Mouse (Mus musculus): ENCODE results near the gene Fubp1. TPM values are rescaled to one million over a fixed set of nuclear protein-coding genes. Genes with fewer than 3 reads are reported as not detected.

Gene Fubp1
- total and polyA plus RNA-seq, 3 experiments = 214 to 333 (median 224) TPM

GRCm38 (mm10) chr3:152201181-152201580, 9.0 kb upstream of the Fubp1 start:
- TF ChIP-seq ZNF384 (IDR thresholded peaks at IDR 0.05; ENCODE audit: low read depth, low read length) = no peak
- Histone ChIP-seq H3K27me3 (replicated peaks) (no peaks in the 10 kb centered on the region), H3K79me2 (replicated peaks; ENCODE audit: control insufficient read depth, extremely low read depth, insufficient read depth, poor library complexity, severe bottlenecking) (no peaks in the 10 kb centered on the region), H3K4me2 (ENCODE audit: insufficient read depth, low read depth, poor library complexity, severe bottlenecking) (no peak overlapping the region), H3K9ac (ENCODE audit: insufficient read depth, low read depth) (no peak overlapping the region), H3K27ac (ENCODE audit: insufficient read depth, low read depth) (no peak overlapping the region), H3K9me3 (replicated peaks; ENCODE audit: low read length) (no peaks in the 10 kb centered on the region), H3K4me3 (replicated peaks in 1 of 3; ENCODE audit: low read depth in 2 of 3, low read length in 2 of 3, poor library complexity in 1 of 3) (no peak overlapping the region), H3K36me3 (replicated peaks in 1 of 2; ENCODE audit: control insufficient read depth in 1 of 2, insufficient read depth in 1 of 2, low read length in 1 of 2) (peaks cover 0 to 2% of the 10 kb centered on the region in 2 experiments), H3K4me1 (ENCODE audit: control insufficient read depth in 1 of 2, insufficient read depth in 2 of 2) (peaks cover 4 to 8% of the 10 kb centered on the region in 2 experiments; a peak in 3 of 4 replicates)
- no peak for DNase-seq (ENCODE audit: extremely low read depth)
- in situ Hi-C loops (cut with MboI; ENCODE audit: low pct_ligation_motif_present, low pct_unique_long_range_greater_than_20kb, low sequenced_read_pairs) (no loop called here), dilution Hi-C loops (cut with MboI; ENCODE audit: extremely low pct_ligation_motif_present, extremely low pct_unique_long_range_greater_than_20kb, low sequenced_read_pairs) (no loop called here)

GRCm38 (mm10) chr3:152201651-152202050, 8.6 kb upstream of the Fubp1 start:
- H3K4me3 ChIP-seq (replicated peaks in 1 of 3; ENCODE audit: low read depth in 2 of 3, low read length in 2 of 3, poor library complexity in 1 of 3) = no peak overlapping the region
- H3K36me3 ChIP-seq (replicated peaks in 1 of 2; ENCODE audit: control insufficient read depth in 1 of 2, insufficient read depth in 1 of 2, low read length in 1 of 2) = peaks cover 0 to 5% of the 10 kb centered on the region in 2 experiments
- H3K9me3 ChIP-seq (replicated peaks; ENCODE audit: low read length) = no peaks in the 10 kb centered on the region
- no peak overlapping the region for H3K27ac ChIP-seq (ENCODE audit: insufficient read depth, low read depth)
- dilution Hi-C loops (cut with MboI; ENCODE audit: extremely low pct_ligation_motif_present, extremely low pct_unique_long_range_greater_than_20kb, low sequenced_read_pairs) (no loop called here), in situ Hi-C loops (cut with MboI; ENCODE audit: low pct_ligation_motif_present, low pct_unique_long_range_greater_than_20kb, low sequenced_read_pairs) (no loop called here)
- H3K4me2 ChIP-seq (ENCODE audit: insufficient read depth, low read depth, poor library complexity, severe bottlenecking) = no peak overlapping the region
- no peak for DNase-seq (ENCODE audit: extremely low read depth)
- no peaks in the 10 kb centered on the region for H3K27me3 ChIP-seq (replicated peaks)
- H3K9ac ChIP-seq (ENCODE audit: insufficient read depth, low read depth) = no peak overlapping the region
- H3K4me1 ChIP-seq (ENCODE audit: control insufficient read depth in 1 of 2, insufficient read depth in 2 of 2) = peaks cover 4 to 8% of the 10 kb centered on the region in 2 experiments; a peak in 3 of 4 replicates
- H3K79me2 ChIP-seq (replicated peaks; ENCODE audit: control insufficient read depth, extremely low read depth, insufficient read depth, poor library complexity, severe bottlenecking) = no peaks in the 10 kb centered on the region
- TF ChIP-seq POLR2AphosphoS2 (IDR thresholded peaks at IDR 0.05; ENCODE audit: low read depth, low read length) = no peak
- no peak for TF ChIP-seq POLR2A (IDR thresholded peaks at IDR 0.05; ENCODE audit: low read depth, low read length)
- no peak for TF ChIP-seq CTCF (conservative IDR thresholded peaks at IDR 0.05 in 1 of 2, IDR thresholded peaks at IDR 0.05 in 1 of 2; ENCODE audit: low read depth in 2 of 2, low read length in 2 of 2)
- no peak for TF ChIP-seq MAX (IDR thresholded peaks at IDR 0.05; ENCODE audit: low read length)
- no peak for TF ChIP-seq GABPA (IDR thresholded peaks at IDR 0.05; ENCODE audit: insufficient replicate concordance, low read depth, low read length)
- TF ChIP-seq IRF4 (IDR thresholded peaks at IDR 0.05; ENCODE audit: low read depth, low read length) = no peak
- TF ChIP-seq USF2 (conservative IDR thresholded peaks at IDR 0.05; ENCODE audit: low read depth, low read length) = no peak
- no peak for TF ChIP-seq NELFE (IDR thresholded peaks at IDR 0.05; ENCODE audit: low read depth, low read length)
- TF ChIP-seq EP300 (IDR thresholded peaks at IDR 0.05; ENCODE audit: low read length) = no peak
- TF ChIP-seq JUN (IDR thresholded peaks at IDR 0.05; ENCODE audit: insufficient read depth, low read depth, low read length) = no peak
- no peak for TF ChIP-seq NRF1 (IDR thresholded peaks at IDR 0.05; ENCODE audit: low read depth, low read length)
- TF ChIP-seq RAD21 (IDR thresholded peaks at IDR 0.05; ENCODE audit: low read depth, low read length) = no peak

- H3K4me1 ChIP-seq (ENCODE audit: control insufficient read depth in 1 of 2, insufficient read depth in 2 of 2) = peaks cover 0 to 9% of the 10 kb centered on the region in 2 experiments; a peak in 2 of 4 replicates
- no peak overlapping the region for H3K27ac ChIP-seq (ENCODE audit: insufficient read depth, low read depth)
- H3K4me3 ChIP-seq (replicated peaks in 1 of 3; ENCODE audit: low read depth in 2 of 3, low read length in 2 of 3, poor library complexity in 1 of 3) = no peak overlapping the region
- no peaks in the 10 kb centered on the region for H3K27me3 ChIP-seq (replicated peaks)
- H3K9me3 ChIP-seq (replicated peaks; ENCODE audit: low read length) = no peaks in the 10 kb centered on the region
- no peak overlapping the region for H3K4me2 ChIP-seq (ENCODE audit: insufficient read depth, low read depth, poor library complexity, severe bottlenecking)
- no peak for DNase-seq (ENCODE audit: extremely low read depth)
- H3K36me3 ChIP-seq (replicated peaks in 1 of 2; ENCODE audit: control insufficient read depth in 1 of 2, insufficient read depth in 1 of 2, low read length in 1 of 2) = peaks cover 4 to 18% of the 10 kb centered on the region in 2 experiments
- dilution Hi-C loops (cut with MboI; ENCODE audit: extremely low pct_ligation_motif_present, extremely low pct_unique_long_range_greater_than_20kb, low sequenced_read_pairs) = no loop called here
- in situ Hi-C loops (cut with MboI; ENCODE audit: low pct_ligation_motif_present, low pct_unique_long_range_greater_than_20kb, low sequenced_read_pairs) = no loop called here
- no peaks in the 10 kb centered on the region for H3K79me2 ChIP-seq (replicated peaks; ENCODE audit: control insufficient read depth, extremely low read depth, insufficient read depth, poor library complexity, severe bottlenecking)
- no peak overlapping the region for H3K9ac ChIP-seq (ENCODE audit: insufficient read depth, low read depth)
- TF ChIP-seq TBP (conservative IDR thresholded peaks at IDR 0.05; ENCODE audit: low read depth, low read length) = no peak
- TF ChIP-seq MAFK (IDR thresholded peaks at IDR 0.05; ENCODE audit: insufficient replicate concordance, low read length) = peak; percentile 93
- 0 out of 2 replicates have a peak, but pooled peaks have one; percentile 16 for TF ChIP-seq CHD2 (IDR thresholded peaks at IDR 0.05; ENCODE audit: low read length)
Observed at GRCm38 (mm10) chr3:152202942-152203341, 7.3 kb upstream of the Fubp1 start.

Data from CH12.LX (cell line).